Mouse (Mus musculus): ENCODE measurements at regions not wholly inside any gene's neighbourhood (a gene's known extent, or its start where the extent isn't known, plus 50 kb on each side); places are given as distances from the start of the nearest gene placed in this dataset.

DNA sequence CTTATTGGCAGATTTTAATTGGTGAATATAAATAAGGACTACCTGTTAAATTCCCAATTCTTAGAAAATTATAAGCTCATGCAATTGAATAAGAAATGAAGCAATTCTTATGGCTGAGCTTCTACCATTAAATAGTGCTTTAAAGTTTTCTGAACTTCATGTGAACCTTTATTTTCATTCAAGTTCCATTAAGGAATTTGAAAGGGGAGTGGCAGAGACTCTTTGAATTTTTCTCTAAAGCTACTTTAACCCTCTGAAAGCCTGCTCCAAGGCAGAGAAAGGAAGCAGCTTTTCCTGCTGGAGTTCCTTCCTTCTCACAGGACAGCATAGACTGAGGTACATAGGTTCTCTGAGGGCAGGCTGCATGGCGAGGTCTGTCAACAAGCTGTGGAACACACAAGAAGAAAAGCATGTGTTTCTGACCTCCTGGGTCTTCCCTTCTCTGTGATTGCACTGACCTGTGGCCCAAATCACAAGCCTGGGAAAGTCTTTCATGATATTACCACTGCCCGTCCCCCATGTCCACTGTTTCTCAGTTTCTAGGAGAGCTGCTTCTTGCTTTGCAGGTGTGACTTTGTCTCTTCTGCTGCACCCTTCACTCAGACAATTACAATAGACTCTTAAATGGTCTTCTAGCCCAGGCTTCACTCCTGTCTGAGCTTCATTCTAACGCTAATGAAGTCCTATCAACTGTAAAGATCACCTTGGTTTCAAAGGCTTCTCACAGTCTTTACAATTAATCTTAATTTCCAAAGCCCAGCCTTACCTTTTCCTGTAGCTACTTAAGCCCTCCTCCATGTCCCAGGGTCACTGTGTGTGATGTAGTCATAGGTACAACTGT lies 211.4 kb downstream of the Klf5 start:
- no peak for TF ChIP-seq POLR2A (IDR thresholded peaks at IDR 0.05; ENCODE audit: low read depth, low read length)
- TF ChIP-seq CTCF (IDR thresholded peaks at IDR 0.05; ENCODE audit: borderline replicate concordance, insufficient read depth, low read length): no peak
- Histone ChIP-seq H3K4me3 (ENCODE audit: insufficient read depth, low read length) (no peak overlapping the region), H3K4me1 (ENCODE audit: control insufficient read depth, insufficient read depth, low read length) (no peaks in the 10 kb centered on the region), H3K27ac (ENCODE audit: insufficient read depth, low read length) (no peak overlapping the region)

GRCm38 (mm10) chr14:99515474-99515873 lies 217.0 kb downstream of the Klf5 start:
- no peak overlapping the region for H3K4me3 ChIP-seq (ENCODE audit: insufficient read depth, low read length)
- no peak overlapping the region for H3K27ac ChIP-seq (ENCODE audit: insufficient read depth, low read length)
- H3K4me1 ChIP-seq (ENCODE audit: control insufficient read depth, insufficient read depth, low read length): no peaks in the 10 kb centered on the region
- TF ChIP-seq CTCF (IDR thresholded peaks at IDR 0.05; ENCODE audit: borderline replicate concordance, insufficient read depth, low read length) (no peak), POLR2A (IDR thresholded peaks at IDR 0.05; ENCODE audit: low read depth, low read length) (no peak)

DNA sequence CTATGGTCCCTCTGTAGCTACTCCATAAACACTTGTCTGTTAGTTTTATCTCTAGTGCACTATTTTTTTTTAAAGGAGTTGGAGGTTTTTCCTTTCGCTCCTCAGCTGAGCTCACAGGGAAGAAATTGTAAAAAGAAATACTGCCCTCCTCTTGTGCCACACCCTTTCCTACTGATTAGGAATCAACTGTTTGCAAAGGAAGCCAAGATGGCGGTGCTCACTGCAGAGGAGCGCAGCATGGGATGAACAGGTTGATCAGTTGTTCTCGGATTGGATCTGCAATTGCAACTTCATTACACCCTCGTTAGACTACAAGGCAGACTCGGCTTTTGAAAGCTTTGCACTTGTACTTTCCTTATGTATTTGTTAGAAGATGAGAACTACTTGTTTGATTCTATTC lies 218.2 kb downstream of the Klf5 start:
- TF ChIP-seq CTCF (IDR thresholded peaks at IDR 0.05; ENCODE audit: borderline replicate concordance, insufficient read depth, low read length) (no peak), POLR2A (IDR thresholded peaks at IDR 0.05; ENCODE audit: low read depth, low read length) (no peak)
- Histone ChIP-seq H3K4me1 (ENCODE audit: control insufficient read depth, insufficient read depth, low read length) (no peaks in the 10 kb centered on the region), H3K27ac (ENCODE audit: insufficient read depth, low read length) (no peak overlapping the region), H3K4me3 (ENCODE audit: insufficient read depth, low read length) (no peak overlapping the region)

DNA sequence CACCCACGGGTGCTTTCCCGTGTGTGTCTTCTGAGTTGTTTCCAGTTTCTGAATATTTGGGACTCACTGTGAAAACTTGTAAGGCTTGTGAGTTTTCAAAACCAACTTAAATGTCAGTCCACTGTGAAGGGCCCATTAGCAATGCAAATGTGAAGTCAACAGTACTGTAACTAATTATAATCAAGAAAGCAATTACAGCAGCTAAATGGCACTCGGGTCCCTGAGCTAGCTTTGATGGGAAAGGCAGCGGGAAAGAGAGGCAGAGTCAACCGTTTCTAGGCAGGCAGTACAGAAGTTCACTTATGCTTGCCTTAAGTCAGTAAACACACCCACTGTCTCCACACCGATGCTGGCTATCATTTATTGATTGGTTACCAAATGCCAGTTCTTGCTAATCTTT lies 221.9 kb downstream of the Klf5 start:
- Histone ChIP-seq H3K4me3 (ENCODE audit: insufficient read depth, low read length) (no peak overlapping the region), H3K27ac (ENCODE audit: insufficient read depth, low read length) (no peak overlapping the region), H3K4me1 (ENCODE audit: control insufficient read depth, insufficient read depth, low read length) (no peaks in the 10 kb centered on the region)
- TF ChIP-seq POLR2A (IDR thresholded peaks at IDR 0.05; ENCODE audit: low read depth, low read length): no peak
- no peak for TF ChIP-seq CTCF (IDR thresholded peaks at IDR 0.05; ENCODE audit: borderline replicate concordance, insufficient read depth, low read length)

GRCm38 (mm10) chr14:99521954-99522523 lies 223.5 kb downstream of the Klf5 start:
- no peak overlapping the region for H3K4me3 ChIP-seq (ENCODE audit: insufficient read depth, low read length)
- no peak overlapping the region for H3K27ac ChIP-seq (ENCODE audit: insufficient read depth, low read length)

GRCm38 (mm10) chr14:99535781-99536180 lies 237.3 kb downstream of the Klf5 start:
- H3K4me3 ChIP-seq (ENCODE audit: insufficient read depth, low read length): no peak overlapping the region
- 0 out of 2 replicates have a peak, but pooled peaks cover 4% of the 10 kb centered on the region for H3K4me1 ChIP-seq (ENCODE audit: control insufficient read depth, insufficient read depth, low read length)
- no peak overlapping the region for H3K27ac ChIP-seq (ENCODE audit: insufficient read depth, low read length)
- TF ChIP-seq POLR2A (IDR thresholded peaks at IDR 0.05; ENCODE audit: low read depth, low read length) (no peak), CTCF (IDR thresholded peaks at IDR 0.05; ENCODE audit: borderline replicate concordance, insufficient read depth, low read length) (no peak)

More at GRCm38 (mm10) chr14:99521954-99522523, 223.5 kb downstream of the Klf5 start:
- TF ChIP-seq CTCF (IDR thresholded peaks at IDR 0.05; ENCODE audit: borderline replicate concordance, insufficient read depth, low read length): no peak
- H3K4me1 ChIP-seq (ENCODE audit: control insufficient read depth, insufficient read depth, low read length): no peaks in the 10 kb centered on the region

- Histone ChIP-seq H3K27ac (ENCODE audit: insufficient read depth, low read length) (no peak overlapping the region), H3K4me1 (ENCODE audit: control insufficient read depth, insufficient read depth, low read length) (0 out of 2 replicates have a peak, but pooled peaks cover 4% of the 10 kb centered on the region), H3K4me3 (ENCODE audit: insufficient read depth, low read length) (no peak overlapping the region)
- TF ChIP-seq CTCF (IDR thresholded peaks at IDR 0.05; ENCODE audit: borderline replicate concordance, insufficient read depth, low read length): no peak
- no peak for TF ChIP-seq POLR2A (IDR thresholded peaks at IDR 0.05; ENCODE audit: low read depth, low read length)
These were observed 238.8 kb downstream of the Klf5 start for GRCm38 (mm10) chr14:99537286-99537685.

- Histone ChIP-seq H3K27ac (ENCODE audit: insufficient read depth, low read length) (peak overlapping the region; percentile 40; the same call in 1 of the 2 replicates), H3K4me1 (ENCODE audit: control insufficient read depth, insufficient read depth, low read length) (no peaks in the 10 kb centered on the region), H3K4me3 (ENCODE audit: insufficient read depth, low read length) (no peak overlapping the region)
- TF ChIP-seq CTCF (IDR thresholded peaks at IDR 0.05; ENCODE audit: borderline replicate concordance, insufficient read depth, low read length) (no peak), POLR2A (IDR thresholded peaks at IDR 0.05; ENCODE audit: low read depth, low read length) (no peak)
These were observed 243.2 kb downstream of the Klf5 start for GRCm38 (mm10) chr14:99541716-99542115.

GRCm38 (mm10) chr14:99547931-99548330 lies 249.4 kb downstream of the Klf5 start:
- peaks cover 10% of the 10 kb centered on the region; the same call in 1 of the 2 replicates for H3K4me1 ChIP-seq (ENCODE audit: control insufficient read depth, insufficient read depth, low read length)
- H3K27ac ChIP-seq (ENCODE audit: insufficient read depth, low read length): peak overlapping the region; percentile 82
- H3K4me3 ChIP-seq (ENCODE audit: insufficient read depth, low read length): no peak overlapping the region
- TF ChIP-seq CTCF (IDR thresholded peaks at IDR 0.05; ENCODE audit: borderline replicate concordance, insufficient read depth, low read length) (no peak), POLR2A (IDR thresholded peaks at IDR 0.05; ENCODE audit: low read depth, low read length) (no peak)

Measured in embryonic fibroblast, embryonic 13.5 days (primary cell).